Mouse (Mus musculus): ENCODE results near the gene Zfp169. TPM values are rescaled to one million over a fixed set of nuclear protein-coding genes. Genes with fewer than 3 reads are reported as not detected.

Gene Zfp169
- polyA plus RNA-seq, 1 experiment from 2014 or later, result 6.6 TPM

DNA sequence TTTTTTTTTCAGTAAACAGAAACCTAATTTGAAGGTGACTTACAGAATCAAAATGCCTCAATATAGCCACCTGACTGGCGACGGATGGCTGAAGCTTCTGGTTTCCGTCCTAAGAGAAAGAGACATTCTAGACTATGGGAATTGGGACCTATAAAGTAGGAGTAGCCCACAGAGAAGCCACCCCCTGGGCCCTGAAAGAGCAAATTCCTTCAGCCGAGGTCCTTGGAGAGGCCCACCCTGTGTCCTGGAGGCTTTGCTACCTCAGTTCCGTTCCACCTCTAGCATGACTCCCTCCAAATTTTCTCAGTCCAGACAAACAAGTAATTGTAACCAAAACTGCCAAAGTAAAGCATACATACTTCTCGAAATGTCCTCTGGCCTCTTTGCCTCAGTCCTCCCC, 34.4 kb upstream of the Zfp169 start:
- Histone ChIP-seq H3K27ac (ENCODE audit: low read depth) (no peak overlapping the region), H3K4me2 (ENCODE audit: low read length) (no peak overlapping the region), H3K4me1 (replicated peaks; ENCODE audit: control insufficient read depth, insufficient read depth, low read length) (peaks cover 20% of the 10 kb centered on the region), H3K9me3 (ENCODE audit: control insufficient read depth, low read length) (no peaks in the 10 kb centered on the region), H3K4me3 (ENCODE audit: low read depth, low read length) (no peak overlapping the region), H3K27me3 (replicated peaks; ENCODE audit: control insufficient read depth, insufficient read depth, low read length) (no peaks in the 10 kb centered on the region), H3K9ac (ENCODE audit: low read length) (no peak overlapping the region), H3K36me3 (ENCODE audit: control insufficient read depth, insufficient read depth, low read length) (no peaks in the 10 kb centered on the region)
- WGBS, result 91% methylated on average over 6 of the region's 6 CpGs
- no peak for DNase-seq (ENCODE audit: low spot score)
- ATAC-seq (replicated peaks; ENCODE audit: low FRiP score, low TSS enrichment, low read depth), result no peak

DNA sequence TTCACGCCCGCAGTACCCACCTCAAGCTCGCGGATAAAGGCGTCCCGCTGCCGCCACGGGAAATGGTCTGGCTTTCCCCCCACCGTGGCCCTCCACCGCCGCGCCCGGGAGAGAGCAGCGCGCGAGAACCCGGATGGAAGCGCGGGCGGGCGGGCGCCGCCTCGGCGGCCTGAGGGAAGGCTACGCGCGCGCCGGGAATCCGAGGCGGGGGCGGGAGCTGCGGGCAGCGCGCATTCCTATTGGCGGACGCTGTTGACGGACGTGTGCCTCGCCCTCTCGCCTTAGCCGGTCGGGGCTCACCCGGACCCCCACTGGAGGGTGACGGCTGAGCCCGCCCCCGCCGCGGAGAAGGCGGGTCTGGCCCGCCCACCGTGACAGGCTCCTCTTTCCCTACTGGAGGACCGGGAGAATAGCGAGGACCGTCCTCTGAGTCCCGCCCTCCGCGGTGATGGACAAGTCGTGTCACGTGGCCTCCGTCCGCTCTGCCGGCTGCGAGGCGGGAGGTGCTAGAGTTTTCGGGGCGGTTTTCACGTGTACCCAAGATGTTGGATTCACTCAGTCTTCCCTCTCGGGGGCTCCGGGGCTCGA, 33.2 kb upstream of the Zfp169 start:
- peak overlapping the region; percentile 94 for H3K4me3 ChIP-seq (ENCODE audit: low read depth, low read length)
- H3K9ac ChIP-seq (ENCODE audit: low read length), result peak overlapping the region; percentile 87
- H3K9me3 ChIP-seq (ENCODE audit: control insufficient read depth, low read length), result no peaks in the 10 kb centered on the region
- H3K27ac ChIP-seq (ENCODE audit: low read depth), result peak overlapping the region; percentile 94
- peak overlapping the region; percentile 53 for H3K4me2 ChIP-seq (ENCODE audit: low read length)
- WGBS, result under 1% methylated on average over 70 of the region's 72 CpGs
- peak; percentile 97 for ATAC-seq (replicated peaks; ENCODE audit: low FRiP score, low TSS enrichment, low read depth)
- H3K4me1 ChIP-seq (replicated peaks; ENCODE audit: control insufficient read depth, insufficient read depth, low read length), result peaks cover 20% of the 10 kb centered on the region
- H3K36me3 ChIP-seq (ENCODE audit: control insufficient read depth, insufficient read depth, low read length), result no peaks in the 10 kb centered on the region
- peak; percentile 98 for DNase-seq (ENCODE audit: low spot score)
- no peaks in the 10 kb centered on the region for H3K27me3 ChIP-seq (replicated peaks; ENCODE audit: control insufficient read depth, insufficient read depth, low read length)

DNA sequence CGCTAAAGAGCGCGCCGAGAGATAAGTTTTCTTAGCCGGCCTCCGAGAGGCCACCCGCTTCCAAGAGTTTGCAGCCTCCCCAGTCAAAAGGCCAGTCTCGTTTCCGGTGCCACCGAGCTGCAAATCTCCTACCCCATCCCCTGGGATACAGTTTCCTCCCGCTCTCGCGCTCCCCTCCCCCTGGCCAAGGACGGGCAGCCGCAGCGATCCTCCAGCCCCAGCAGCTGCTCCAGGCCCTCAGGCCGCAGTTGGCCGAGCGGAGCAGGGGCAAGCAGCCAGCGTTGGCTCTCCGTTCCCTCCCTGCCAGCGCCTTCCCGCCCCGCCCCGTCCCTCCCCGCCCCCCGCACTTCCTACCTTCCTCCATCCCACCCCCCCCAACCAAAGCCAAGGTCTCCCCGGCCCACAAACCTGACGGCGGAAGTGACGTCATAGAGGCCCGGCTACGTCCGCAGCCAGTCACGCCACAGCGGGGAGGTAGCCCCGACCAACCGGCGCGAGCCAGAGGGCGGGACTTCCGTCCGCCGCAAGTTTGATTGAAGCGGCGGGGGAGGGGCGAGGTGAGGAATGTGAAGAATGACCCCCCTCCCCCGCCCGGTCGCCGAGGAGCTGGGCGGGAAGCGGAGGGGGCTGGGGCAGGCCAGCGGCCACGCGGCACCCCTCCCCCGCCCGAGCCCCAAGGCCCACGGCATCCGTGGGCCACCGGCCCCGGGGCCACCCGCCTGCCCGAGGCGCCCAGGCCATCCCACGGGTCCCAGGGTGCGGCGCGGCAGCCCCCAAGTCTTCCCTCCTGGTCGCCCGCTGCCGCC, 32.4 kb upstream of the Zfp169 start:
- peak overlapping the region; percentile 69 for H3K4me2 ChIP-seq (ENCODE audit: low read length)
- H3K4me3 ChIP-seq (ENCODE audit: low read depth, low read length), result peak overlapping the region; percentile 94
- peak overlapping the region; percentile 94 for H3K27ac ChIP-seq (ENCODE audit: low read depth)
- peak; percentile 92 for ATAC-seq (replicated peaks; ENCODE audit: low FRiP score, low TSS enrichment, low read depth)
- H3K36me3 ChIP-seq (ENCODE audit: control insufficient read depth, insufficient read depth, low read length), result no peaks in the 10 kb centered on the region
- under 1% methylated on average over 63 of the region's 72 CpGs for WGBS
- DNase-seq (ENCODE audit: low spot score), result peak; percentile 96
- H3K9me3 ChIP-seq (ENCODE audit: control insufficient read depth, low read length), result no peaks in the 10 kb centered on the region
- peaks cover 26% of the 10 kb centered on the region for H3K4me1 ChIP-seq (replicated peaks; ENCODE audit: control insufficient read depth, insufficient read depth, low read length)
- peak overlapping the region; percentile 87 for H3K9ac ChIP-seq (ENCODE audit: low read length)
- no peaks in the 10 kb centered on the region for H3K27me3 ChIP-seq (replicated peaks; ENCODE audit: control insufficient read depth, insufficient read depth, low read length)

DNA sequence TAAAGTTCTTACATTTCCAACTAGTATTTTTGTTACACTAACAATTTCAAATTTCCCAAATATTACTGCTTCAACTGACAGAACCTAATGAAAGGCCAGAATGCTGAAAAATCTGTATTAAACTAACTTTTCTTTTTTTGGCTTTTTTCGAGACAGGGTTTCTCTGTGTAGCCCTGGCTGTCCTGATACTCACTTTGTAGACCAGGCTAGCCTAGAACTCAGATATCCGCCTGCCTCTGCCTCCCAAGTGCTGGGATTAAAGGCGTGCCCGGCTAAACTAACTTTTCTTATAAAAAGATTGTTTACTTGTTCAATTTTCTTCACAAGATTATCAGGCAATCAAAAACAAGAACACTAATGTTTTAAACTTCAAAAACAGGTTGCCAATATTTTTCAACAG, 31.6 kb upstream of the Zfp169 start:
- Histone ChIP-seq H3K36me3 (ENCODE audit: control insufficient read depth, insufficient read depth, low read length) (no peaks in the 10 kb centered on the region), H3K27me3 (replicated peaks; ENCODE audit: control insufficient read depth, insufficient read depth, low read length) (no peaks in the 10 kb centered on the region), H3K27ac (ENCODE audit: low read depth) (peak overlapping the region; percentile 94; the same call in 1 of the 2 replicates), H3K4me3 (ENCODE audit: low read depth, low read length) (peak overlapping the region; percentile 94), H3K9ac (ENCODE audit: low read length) (peak overlapping the region; percentile 85), H3K4me1 (replicated peaks; ENCODE audit: control insufficient read depth, insufficient read depth, low read length) (peaks cover 32% of the 10 kb centered on the region), H3K4me2 (ENCODE audit: low read length) (peak overlapping the region; percentile 69), H3K9me3 (ENCODE audit: control insufficient read depth, low read length) (no peaks in the 10 kb centered on the region)
- no peak for ATAC-seq (replicated peaks; ENCODE audit: low FRiP score, low TSS enrichment, low read depth)
- no peak for DNase-seq (ENCODE audit: low spot score)
- 43% methylated on average over 4 of the region's 4 CpGs for WGBS

DNA sequence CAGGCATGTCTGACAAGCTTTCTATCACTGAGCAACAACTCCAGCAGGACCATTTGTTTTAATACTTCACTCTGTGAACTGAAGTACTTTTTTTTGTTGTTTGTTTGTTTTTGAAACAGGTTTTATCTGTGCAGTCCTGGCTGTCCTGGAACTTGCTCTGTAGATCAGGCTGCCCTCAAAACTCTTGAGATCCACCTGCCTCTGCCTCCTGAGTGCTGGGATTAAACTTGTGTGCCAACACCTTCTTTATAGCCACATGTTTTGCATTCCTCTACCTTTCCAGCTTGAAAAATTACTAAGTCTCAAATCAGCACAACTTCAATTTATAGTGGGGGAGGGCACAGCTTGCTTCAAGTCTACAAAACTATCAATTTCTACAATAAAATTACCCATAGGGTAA, 31.1 kb upstream of the Zfp169 start:
- H3K36me3 ChIP-seq (ENCODE audit: control insufficient read depth, insufficient read depth, low read length), result no peaks in the 10 kb centered on the region
- H3K9me3 ChIP-seq (ENCODE audit: control insufficient read depth, low read length), result no peaks in the 10 kb centered on the region
- DNase-seq (ENCODE audit: low spot score) (no peak), ATAC-seq (replicated peaks; ENCODE audit: low FRiP score, low TSS enrichment, low read depth) (no peak)
- no peak overlapping the region for H3K9ac ChIP-seq (ENCODE audit: low read length)
- peaks cover 35% of the 10 kb centered on the region for H3K4me1 ChIP-seq (replicated peaks; ENCODE audit: control insufficient read depth, insufficient read depth, low read length)
- peak overlapping the region; percentile 69 for H3K4me2 ChIP-seq (ENCODE audit: low read length)
- peak overlapping the region; percentile 94 for H3K4me3 ChIP-seq (ENCODE audit: low read depth, low read length)
- H3K27ac ChIP-seq (ENCODE audit: low read depth), result no peak overlapping the region
- H3K27me3 ChIP-seq (replicated peaks; ENCODE audit: control insufficient read depth, insufficient read depth, low read length), result no peaks in the 10 kb centered on the region

DNA sequence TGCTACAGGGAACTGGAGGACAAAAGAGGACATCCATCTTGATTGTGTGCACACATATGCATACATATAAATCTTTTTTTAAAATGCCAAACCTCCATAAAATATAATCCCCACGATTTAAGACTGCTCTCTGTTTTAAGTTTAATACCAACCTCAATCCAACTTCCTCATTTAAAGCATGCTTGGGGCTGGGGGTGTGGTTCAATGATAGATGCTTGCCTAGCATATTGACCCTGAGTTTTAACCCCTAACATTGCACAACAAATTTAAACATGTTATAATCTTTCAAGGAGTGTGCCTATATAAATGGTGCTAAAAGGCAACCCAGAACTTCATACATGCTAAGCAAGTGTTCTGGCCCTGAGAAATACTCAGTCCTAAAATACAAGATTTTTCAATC, 27.2 kb upstream of the Zfp169 start:
- no peaks in the 10 kb centered on the region for H3K27me3 ChIP-seq (replicated peaks; ENCODE audit: control insufficient read depth, insufficient read depth, low read length)
- no peak overlapping the region for H3K9ac ChIP-seq (ENCODE audit: low read length)
- H3K27ac ChIP-seq (ENCODE audit: low read depth), result no peak overlapping the region
- H3K9me3 ChIP-seq (ENCODE audit: control insufficient read depth, low read length), result no peaks in the 10 kb centered on the region
- 47% methylated on average over 1 of the region's 1 CpGs for WGBS
- H3K4me1 ChIP-seq (replicated peaks; ENCODE audit: control insufficient read depth, insufficient read depth, low read length), result peaks cover 37% of the 10 kb centered on the region
- DNase-seq (ENCODE audit: low spot score) (no peak), ATAC-seq (replicated peaks; ENCODE audit: low FRiP score, low TSS enrichment, low read depth) (no peak)
- no peak overlapping the region for H3K4me3 ChIP-seq (ENCODE audit: low read depth, low read length)
- 0 out of 2 replicates have a peak overlapping the region, but pooled peaks have one; percentile 14 for H3K4me2 ChIP-seq (ENCODE audit: low read length)
- peaks cover 26% of the 10 kb centered on the region for H3K36me3 ChIP-seq (ENCODE audit: control insufficient read depth, insufficient read depth, low read length)

DNA sequence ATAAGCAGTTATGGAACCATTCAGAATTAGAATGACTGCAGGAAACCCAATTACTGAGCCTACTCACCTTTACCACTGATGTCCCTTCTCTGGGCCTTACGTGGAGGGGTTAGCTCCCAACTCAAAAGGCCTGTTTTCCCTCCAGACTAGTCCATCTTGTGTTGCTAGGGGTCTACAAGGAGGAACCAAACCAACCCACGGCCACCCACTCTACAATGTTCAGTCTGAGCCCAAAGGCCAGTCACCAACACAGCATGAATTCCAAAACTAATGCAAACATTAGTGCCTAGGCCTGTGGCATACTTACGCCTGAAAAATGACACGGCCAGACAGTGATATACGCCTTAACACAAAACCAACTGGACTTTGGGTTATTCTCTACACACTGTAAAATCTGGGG, 20.2 kb upstream of the Zfp169 start:
- no peaks in the 10 kb centered on the region for H3K9me3 ChIP-seq (ENCODE audit: control insufficient read depth, low read length)
- H3K9ac ChIP-seq (ENCODE audit: low read length), result no peak overlapping the region
- DNase-seq (ENCODE audit: low spot score) (no peak), ATAC-seq (replicated peaks; ENCODE audit: low FRiP score, low TSS enrichment, low read depth) (no peak)
- no peak overlapping the region for H3K4me3 ChIP-seq (ENCODE audit: low read depth, low read length)
- WGBS, result 88% methylated on average over 5 of the region's 5 CpGs
- H3K27me3 ChIP-seq (replicated peaks; ENCODE audit: control insufficient read depth, insufficient read depth, low read length), result no peaks in the 10 kb centered on the region
- H3K36me3 ChIP-seq (ENCODE audit: control insufficient read depth, insufficient read depth, low read length), result peaks cover 44% of the 10 kb centered on the region
- no peak overlapping the region for H3K4me2 ChIP-seq (ENCODE audit: low read length)
- H3K4me1 ChIP-seq (replicated peaks; ENCODE audit: control insufficient read depth, insufficient read depth, low read length), result no peaks in the 10 kb centered on the region
- H3K27ac ChIP-seq (ENCODE audit: low read depth), result no peak overlapping the region

DNA sequence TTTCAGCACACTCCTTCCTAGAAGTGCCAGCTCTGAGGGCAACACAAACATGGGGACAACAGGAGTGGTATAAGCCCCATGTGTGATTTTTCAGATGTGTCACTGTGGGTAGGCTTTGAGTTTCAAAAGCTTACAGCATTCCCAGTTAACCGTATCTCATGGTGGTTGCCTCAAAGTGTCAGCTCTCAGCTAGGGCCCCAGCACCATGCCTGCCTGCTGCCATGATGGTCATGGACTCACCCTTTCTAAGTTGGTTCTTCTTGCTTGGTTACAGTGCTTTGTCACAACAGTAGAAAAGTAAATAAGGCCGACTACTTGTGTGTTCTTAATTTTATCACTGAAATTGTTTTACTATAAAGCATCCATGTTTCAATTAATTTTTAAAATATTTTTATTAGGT, 18.2 kb upstream of the Zfp169 start:
- ATAC-seq (replicated peaks; ENCODE audit: low FRiP score, low TSS enrichment, low read depth) (0 out of 2 replicates have a peak, but pooled peaks have one; percentile 20), DNase-seq (ENCODE audit: low spot score) (no peak)
- no peaks in the 10 kb centered on the region for H3K9me3 ChIP-seq (ENCODE audit: control insufficient read depth, low read length)
- no peak overlapping the region for H3K9ac ChIP-seq (ENCODE audit: low read length)
- no peak overlapping the region for H3K4me3 ChIP-seq (ENCODE audit: low read depth, low read length)
- 77% methylated on average over 2 of the region's 2 CpGs for WGBS
- no peaks in the 10 kb centered on the region for H3K4me1 ChIP-seq (replicated peaks; ENCODE audit: control insufficient read depth, insufficient read depth, low read length)
- no peak overlapping the region for H3K27ac ChIP-seq (ENCODE audit: low read depth)
- H3K27me3 ChIP-seq (replicated peaks; ENCODE audit: control insufficient read depth, insufficient read depth, low read length), result no peaks in the 10 kb centered on the region
- H3K4me2 ChIP-seq (ENCODE audit: low read length), result no peak overlapping the region
- H3K36me3 ChIP-seq (ENCODE audit: control insufficient read depth, insufficient read depth, low read length), result peaks cover 27% of the 10 kb centered on the region

DNA sequence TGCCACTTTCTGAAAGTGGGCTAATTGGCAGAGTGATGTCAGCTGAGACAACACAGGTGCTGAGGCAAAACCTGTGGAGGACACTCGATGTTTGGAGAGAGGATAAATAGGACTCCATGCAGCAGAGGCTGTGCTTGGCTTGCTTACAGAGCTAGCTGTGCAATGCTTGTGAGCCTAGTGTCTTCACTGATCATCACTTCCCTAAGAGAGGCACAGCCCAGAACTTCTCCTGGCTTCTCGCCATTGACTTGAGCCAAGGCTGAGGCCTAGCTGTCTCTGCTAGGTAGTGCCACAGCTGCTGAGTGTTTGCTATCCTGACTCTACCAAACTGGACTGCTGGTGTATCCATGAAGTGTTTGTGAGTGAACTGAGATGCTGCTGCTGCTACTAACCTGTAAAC, 17.4 kb upstream of the Zfp169 start:
- WGBS, result 43% methylated on average over 2 of the region's 2 CpGs
- no peak for DNase-seq (ENCODE audit: low spot score)
- no peak overlapping the region for H3K27ac ChIP-seq (ENCODE audit: low read depth)

More for the DNA sequence above, 17.4 kb upstream of the Zfp169 start:
- Histone ChIP-seq H3K36me3 (ENCODE audit: control insufficient read depth, insufficient read depth, low read length) (peaks cover 20% of the 10 kb centered on the region), H3K4me1 (replicated peaks; ENCODE audit: control insufficient read depth, insufficient read depth, low read length) (no peaks in the 10 kb centered on the region), H3K9ac (ENCODE audit: low read length) (no peak overlapping the region), H3K4me2 (ENCODE audit: low read length) (no peak overlapping the region), H3K4me3 (ENCODE audit: low read depth, low read length) (no peak overlapping the region), H3K27me3 (replicated peaks; ENCODE audit: control insufficient read depth, insufficient read depth, low read length) (no peaks in the 10 kb centered on the region), H3K9me3 (ENCODE audit: control insufficient read depth, low read length) (no peaks in the 10 kb centered on the region)
- no peak for ATAC-seq (replicated peaks; ENCODE audit: low FRiP score, low TSS enrichment, low read depth)
